Mouse (Mus musculus) liver, postnatal 0 days (tissue): ENCODE results near the gene Stat5b. TPM values are rescaled to one million over a fixed set of nuclear protein-coding genes. Genes with fewer than 3 reads are reported as not detected.
"Not testable (repeated sequence)": the region's sequence is repeated elsewhere in the genome, so short reads cannot be mapped to it uniquely, and the experiment has no call there.

Experiments used
- ATAC-seq: fragments of 200-750 bp; cut with Nextera tagmentation; 2 replicates; pipeline ENCODE4 v1.8.0; 2017; ENCODE audit warnings: mild to moderate bottlenecking, moderate library complexity
- DNase-seq: peaks from one replicate; pipeline ENCODE4 v3.0.0-alpha.2; 2016
- H3K27ac ChIP-seq: fragments of 300-500 bp; sonication (generic); 2 replicates; pipeline ENCODE4 v1.5.1; 2014; ENCODE audit warnings: antibody characterized with exemption, moderate library complexity, mild to moderate bottlenecking, low read depth
- H3K27me3 ChIP-seq: fragments of 300-500 bp; sonication (generic); 2 replicates; pipeline ENCODE4 v1.6.1; 2014; ENCODE audit warnings: low read length, control low read depth, mixed read lengths; ENCODE audit not compliant: insufficient read depth
- H3K36me3 ChIP-seq: fragments of 300-500 bp; sonication (generic); replicated peaks from 2 replicates; pipeline ENCODE4 v1.6.1; 2014; ENCODE audit warnings: mild to moderate bottlenecking, control low read depth, low read length, moderate library complexity, mixed read lengths; ENCODE audit not compliant: insufficient read depth
- H3K4me1 ChIP-seq: fragments of 300-500 bp; sonication (generic); 2 replicates; pipeline ENCODE4 v1.6.1; 2014; ENCODE audit warnings: antibody characterized with exemption, mild to moderate bottlenecking, control low read depth; ENCODE audit not compliant: insufficient read depth
- H3K4me2 ChIP-seq: fragments of 300-500 bp; sonication (generic); 2 replicates; pipeline ENCODE4 v1.6.1; 2014; ENCODE audit warnings: low read depth, mild to moderate bottlenecking, low read length, moderate library complexity, mixed read lengths
- H3K4me3 ChIP-seq: fragments of 300-500 bp; sonication (generic); 2 replicates; pipeline ENCODE4 v1.5.1; 2014; ENCODE audit warnings: low read depth, low read length
- H3K9ac ChIP-seq: fragments of 300-500 bp; sonication (generic); replicated peaks from 2 replicates; pipeline ENCODE4 v1.6.1; 2014; ENCODE audit warnings: mild to moderate bottlenecking, moderate library complexity
- H3K9me3 ChIP-seq: fragments of 300-500 bp; sonication (generic); 2 replicates; pipeline ENCODE4 v1.6.1; 2016; ENCODE audit warnings: mild to moderate bottlenecking, control low read depth, low read length, mixed read lengths
- CTCF ChIP-seq: sonication (generic); IDR thresholded peaks from 2 replicates; pipeline ENCODE4 v1.5.1; 2016; ENCODE audit warnings: antibody characterized with exemption, low read depth
- EP300 ChIP-seq: IDR thresholded peaks from 2 replicates; pipeline ENCODE4 v1.6.1; 2016; ENCODE audit warnings: antibody characterized with exemption, low read depth, mild to moderate bottlenecking
- WGBS: fragments of 180-500 bp; shearing (Covaris S2); extraction: QIAGEN DNeasy Blood & Tissue Kit; methylation state at CpG from one replicate; pipeline ENCODE4 v1.1.7; 2014; ENCODE audit not compliant: insufficient replicate concordance; 5-methylcytosine and 5-hydroxymethylcytosine counted together
- polyA plus RNA-seq: library from polyadenylated mRNA; unstranded; fragments of >200 nt; fragmentation: Nextera tagmentation; extraction: Ambion mirVana; gene quantifications from 2 replicates; pipeline ENCODE4 v1.2.1, GENCODE M21; 2015

Stat5b gene
- polyA plus RNA-seq, 1 experiment from 2014 or later, result 15.4 TPM

DNA sequence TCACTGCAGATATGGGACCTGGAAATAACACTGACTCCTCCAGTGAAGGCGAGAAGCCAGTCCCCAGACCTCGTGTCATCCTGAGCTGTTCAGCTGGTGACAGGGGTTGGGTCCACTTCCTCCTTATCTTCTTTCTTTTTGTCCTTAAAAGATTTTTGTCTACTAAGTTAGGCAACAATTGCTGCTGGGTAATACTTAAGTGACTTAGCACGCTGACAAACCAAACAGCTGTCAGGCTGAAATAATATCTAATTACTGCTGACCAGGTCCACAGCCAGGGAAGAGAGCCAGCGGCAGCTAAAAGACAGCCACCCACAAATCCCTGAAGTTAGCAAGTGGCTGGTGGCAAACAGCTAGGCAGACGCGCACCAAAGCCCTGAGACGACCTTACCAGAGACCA lies 45.0 kb downstream of the Stat5b start:
- ATAC-seq (no peak), DNase-seq (no peak)
- WGBS, result 72% methylated on average over 7 of the region's 7 CpGs
- Histone ChIP-seq H3K9me3 (no peaks in the 10 kb centered on the region), H3K27ac (no peak overlapping the region), H3K4me2 (no peak overlapping the region), H3K4me1 (no peaks in the 10 kb centered on the region), H3K9ac (no peak overlapping the region), H3K36me3 (peaks cover 60% of the 10 kb centered on the region), H3K4me3 (no peak overlapping the region), H3K27me3 (no peaks in the 10 kb centered on the region)
- TF ChIP-seq CTCF, result no peak
- TF ChIP-seq EP300, result no peak

DNA sequence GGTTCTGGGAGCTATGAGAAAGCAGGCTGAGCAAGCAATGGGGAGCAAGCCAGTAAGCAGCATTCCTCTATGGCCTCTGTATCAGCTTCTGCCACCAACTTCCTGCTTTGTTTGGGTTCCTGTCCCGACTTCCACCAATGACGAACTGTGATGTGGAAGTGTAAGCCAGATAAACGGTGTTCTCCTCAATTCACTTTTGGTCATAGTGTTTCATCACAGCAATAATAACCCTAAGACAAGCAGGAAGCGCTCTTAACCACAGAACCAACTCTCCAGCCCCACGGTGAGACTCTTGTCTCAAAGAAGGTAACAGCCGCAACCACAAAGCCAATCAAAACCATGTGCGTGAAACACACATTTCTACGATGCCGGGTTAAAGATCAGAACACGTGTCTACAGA lies 46.1 kb downstream of the Stat5b start:
- 61% methylated on average over 10 of the region's 10 CpGs for WGBS
- ATAC-seq, result no peak

GRCm38 (mm10) chr11:100799426-100799825 lies 51.1 kb downstream of the Stat5b start:
- WGBS, result 91% methylated on average over 5 of the region's 5 CpGs
- DNase-seq, result no peak

More for the DNA sequence above, 46.1 kb downstream of the Stat5b start:
- H3K36me3 ChIP-seq, result peaks cover 67% of the 10 kb centered on the region
- H3K4me2 ChIP-seq, result no peak overlapping the region
- no peaks in the 10 kb centered on the region for H3K27me3 ChIP-seq
- no peak for DNase-seq
- H3K4me1 ChIP-seq, result no peaks in the 10 kb centered on the region
- H3K9ac ChIP-seq, result no peak overlapping the region
- H3K27ac ChIP-seq, result no peak overlapping the region
- no peak overlapping the region for H3K4me3 ChIP-seq
- TF ChIP-seq CTCF, result no peak
- no peak for TF ChIP-seq EP300
- no peaks in the 10 kb centered on the region for H3K9me3 ChIP-seq

DNA sequence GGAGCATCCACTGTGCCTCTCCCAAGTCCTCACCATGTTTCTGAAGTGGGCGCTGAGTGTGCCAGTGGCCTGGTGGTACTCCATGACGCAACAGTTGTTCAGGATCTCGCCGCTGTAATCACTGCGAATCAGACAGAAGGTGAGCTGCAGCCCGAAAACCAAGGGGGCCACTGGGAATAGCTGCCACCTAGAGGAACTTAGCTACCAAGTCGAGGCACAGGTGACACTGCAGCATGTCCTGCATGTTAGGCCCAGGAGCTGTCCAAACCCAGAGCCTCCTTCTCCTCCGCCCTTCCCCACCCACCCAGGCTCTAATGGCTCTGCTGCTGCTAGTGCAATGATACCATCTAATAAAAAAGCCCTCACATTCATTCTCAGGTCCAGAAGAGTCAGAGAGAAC lies 53.9 kb downstream of the Stat5b start:
- no peak overlapping the region for H3K4me3 ChIP-seq
- 75% methylated on average over 8 of the region's 8 CpGs for WGBS

More at GRCm38 (mm10) chr11:100799426-100799825, 51.1 kb downstream of the Stat5b start:
- Histone ChIP-seq H3K4me2 (no peak overlapping the region), H3K9ac (no peak overlapping the region), H3K36me3 (peaks cover 67% of the 10 kb centered on the region), H3K27me3 (no peaks in the 10 kb centered on the region), H3K4me1 (no peaks in the 10 kb centered on the region), H3K27ac (no peak overlapping the region), H3K4me3 (no peak overlapping the region), H3K9me3 (no peaks in the 10 kb centered on the region)
- TF ChIP-seq CTCF (no peak), EP300 (no peak)
- ATAC-seq, result no peak

DNA sequence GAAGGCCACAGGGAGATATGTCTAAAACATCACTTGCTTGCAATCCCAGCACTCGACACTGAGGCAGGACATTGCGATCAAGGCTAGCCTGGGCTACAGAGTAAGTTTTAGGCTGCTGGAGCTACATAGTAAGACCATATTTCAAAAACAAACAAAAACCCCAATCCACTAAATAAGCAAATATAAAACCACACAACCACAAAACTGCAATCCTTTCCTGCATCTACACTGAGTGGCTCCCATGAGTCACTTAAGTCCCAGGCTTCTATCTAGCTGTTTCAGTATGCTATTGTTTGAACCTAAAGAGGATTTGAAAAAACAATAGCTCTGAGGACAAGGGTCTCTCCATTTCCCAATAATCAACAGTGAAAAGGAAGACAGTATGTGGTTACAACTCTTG lies 55.1 kb downstream of the Stat5b start:
- Histone ChIP-seq H3K27me3 (no peaks in the 10 kb centered on the region), H3K9me3 (no peaks in the 10 kb centered on the region), H3K4me1 (no peaks in the 10 kb centered on the region), H3K4me2 (no peak overlapping the region), H3K9ac (no peak overlapping the region), H3K4me3 (no peak overlapping the region), H3K36me3 (peaks cover 49% of the 10 kb centered on the region), H3K27ac (no peak overlapping the region)
- ATAC-seq (no peak), DNase-seq (no peak)
- TF ChIP-seq CTCF, result no peak
- TF ChIP-seq EP300, result no peak
- 86% methylated on average over 2 of the region's 2 CpGs for WGBS

More for the DNA sequence above, 53.9 kb downstream of the Stat5b start:
- TF ChIP-seq EP300 (no peak), CTCF (no peak)
- Histone ChIP-seq H3K27me3 (no peaks in the 10 kb centered on the region), H3K27ac (no peak overlapping the region), H3K9me3 (no peaks in the 10 kb centered on the region), H3K4me1 (no peaks in the 10 kb centered on the region), H3K36me3 (peaks cover 51% of the 10 kb centered on the region), H3K4me2 (no peak overlapping the region), H3K9ac (no peak overlapping the region)
- DNase-seq (no peak), ATAC-seq (no peak)

- Histone ChIP-seq H3K4me1 (no peaks in the 10 kb centered on the region), H3K9ac (no peak overlapping the region), H3K36me3 (peaks cover 57% of the 10 kb centered on the region), H3K4me2 (no peak overlapping the region), H3K27me3 (no peaks in the 10 kb centered on the region), H3K9me3 (no peaks in the 10 kb centered on the region), H3K27ac (no peak overlapping the region), H3K4me3 (no peak overlapping the region)
- DNase-seq (no peak), ATAC-seq (no peak)
- no peak for TF ChIP-seq CTCF
- WGBS, result 85% methylated on average over 2 of the region's 2 CpGs
These were observed 59.0 kb downstream of the Stat5b start for GRCm38 (mm10) chr11:100791457-100792049.

GRCm38 (mm10) chr11:100790644-100791043 lies 59.9 kb downstream of the Stat5b start:
- DNase-seq, H3K4me1 ChIP-seq, H3K4me3 ChIP-seq, H3K27ac ChIP-seq, H3K9ac ChIP-seq, H3K27me3 ChIP-seq, H3K4me2 ChIP-seq, H3K9me3 ChIP-seq, ATAC-seq: not testable (repeated sequence)
- peaks cover 57% of the 10 kb centered on the region for H3K36me3 ChIP-seq
- 91% methylated on average over 9 of the region's 9 CpGs for WGBS
